Mouse (Mus musculus) thymus, postnatal 0 days (tissue): ENCODE measurements around the gene Vcl. TPM values are rescaled to one million over a fixed set of nuclear protein-coding genes. Genes with fewer than 3 reads are reported as not detected.

Experiments
- DNase-seq: peaks from one replicate; pipeline ENCODE4 v3.0.0-alpha.2; 2015; ENCODE audit warnings: low spot score
- polyA plus RNA-seq: library from polyadenylated mRNA; unstranded; fragments of >200 nt; fragmentation: Nextera tagmentation; extraction: Ambion mirVana; gene quantifications from 2 replicates; pipeline ENCODE4 v1.2.1, GENCODE M21; 2015

The Vcl gene
- polyA plus RNA-seq, 1 experiment from 2014 or later, result 6.6 TPM

GRCm38 (mm10) chr14:21062766-21063513 is 133.7 kb downstream of the Vcl start:
- DNase-seq, result no peak

- no peak for DNase-seq
These were observed 135.1 kb downstream of the Vcl start for GRCm38 (mm10) chr14:21064321-21064720.

- no peak for DNase-seq
These were observed 136.4 kb downstream of the Vcl start for GRCm38 (mm10) chr14:21065490-21066162.

- DNase-seq, result peak; percentile 33
These were observed 140.4 kb downstream of the Vcl start for GRCm38 (mm10) chr14:21069594-21069993.

GRCm38 (mm10) chr14:21073981-21074380 is 144.8 kb downstream of the Vcl start:
- no peak for DNase-seq

GRCm38 (mm10) chr14:21074398-21075320 is 145.5 kb downstream of the Vcl start:
- DNase-seq, result no peak

GRCm38 (mm10) chr14:21075751-21076500 is 146.7 kb downstream of the Vcl start:
- DNase-seq, result peak; percentile 90

- no peak for DNase-seq
These were observed 147.4 kb downstream of the Vcl start for GRCm38 (mm10) chr14:21076501-21077194.

- no peak for DNase-seq
These were observed 148.7 kb downstream of the Vcl start for GRCm38 (mm10) chr14:21077939-21078338.

GRCm38 (mm10) chr14:21078511-21078910 is 149.3 kb downstream of the Vcl start:
- no peak for DNase-seq

- DNase-seq, result no peak
These were observed 153.6 kb downstream of the Vcl start for GRCm38 (mm10) chr14:21082823-21083222.

Other genes with a start within 250 kb of the Vcl start
- 12.2 and 13.3 TPM in 2 replicates for gene Fut11, start 234.4 kb upstream of the Vcl start, polyA plus RNA-seq
- gene Chchd1, start 226.4 kb upstream of the Vcl start, polyA plus RNA-seq, result 235 and 256 TPM in 2 replicates
- 11.3 and 16.1 TPM in 2 replicates for gene Zswim8, start 221.8 kb upstream of the Vcl start, polyA plus RNA-seq
- gene Ndst2, start 194.8 kb upstream of the Vcl start, polyA plus RNA-seq, result 9.2 and 9.8 TPM in 2 replicates
- gene Camk2g, start 135.3 kb upstream of the Vcl start, polyA plus RNA-seq, result 53.2 and 56.4 TPM in 2 replicates
- gene Plau, start 92.7 kb upstream of the Vcl start, polyA plus RNA-seq, result 3.5 and 3.7 TPM in 2 replicates
- gene Ap3m1, start 123.1 kb downstream of the Vcl start, polyA plus RNA-seq, result 51.0 and 55.7 TPM in 2 replicates
- gene Adk, start 123.2 kb downstream of the Vcl start, polyA plus RNA-seq, result 98.5 and 102 TPM in 2 replicates